Mouse (Mus musculus): ENCODE measurements around the gene Scgb2b3. TPM values are rescaled to one million over a fixed set of nuclear protein-coding genes. Genes with fewer than 3 reads are reported as not detected.

Scgb2b3 gene
- total RNA-seq (2021), result not detected

GRCm38 (mm10) chr7:31362022-31362560, at the start of gene Scgb2b3:
Gene Scgb2b3, minus strand, starts transcription at chr7:31362072.
- no peak for DNase-seq
- intact Hi-C loops (cut with DNase I), result no loop called here

GRCm38 (mm10) chr7:31375292-31375691, 13.4 kb upstream of the Scgb2b3 start, which contains the start of gene Scgb1b3:
Gene Scgb1b3, plus strand, starts transcription at chr7:31375592.
- DNase-seq, result no peak
- intact Hi-C loops (cut with DNase I), result no loop called here

Other genes with a start within 250 kb of the Scgb2b3 start
- gene Hpn, start 246.8 kb downstream of the Scgb2b3 start, total RNA-seq (2021), result 1 to 10 TPM; 2.5 to 3.0 TPM
- 10 to 100 TPM; 13.2 to 13.9 TPM for gene Scn1b, start 235.1 kb downstream of the Scgb2b3 start, total RNA-seq (2021)
- 10 to 100 TPM; 25.6 to 31.4 TPM for gene Gramd1a, start 206.2 kb downstream of the Scgb2b3 start, total RNA-seq (2021)
- not detected for gene Scgb2b2, start 71.6 kb downstream of the Scgb2b3 start, total RNA-seq (2021)
- gene Scgb1b2, start 70.3 kb downstream of the Scgb2b3 start, total RNA-seq (2021), result not detected
- not detected for gene Scgb1b3, start 13.5 kb upstream of the Scgb2b3 start, total RNA-seq (2021)

Data from heart, postnatal 10 days (tissue).